Mouse (Mus musculus): ENCODE data around the gene Gpr83. TPM values are rescaled to one million over a fixed set of nuclear protein-coding genes. Genes with fewer than 3 reads are reported as not detected.

Gene Gpr83
- total and polyA plus RNA-seq, 3 experiments: 0.04 TPM; not detected in 2

DNA sequence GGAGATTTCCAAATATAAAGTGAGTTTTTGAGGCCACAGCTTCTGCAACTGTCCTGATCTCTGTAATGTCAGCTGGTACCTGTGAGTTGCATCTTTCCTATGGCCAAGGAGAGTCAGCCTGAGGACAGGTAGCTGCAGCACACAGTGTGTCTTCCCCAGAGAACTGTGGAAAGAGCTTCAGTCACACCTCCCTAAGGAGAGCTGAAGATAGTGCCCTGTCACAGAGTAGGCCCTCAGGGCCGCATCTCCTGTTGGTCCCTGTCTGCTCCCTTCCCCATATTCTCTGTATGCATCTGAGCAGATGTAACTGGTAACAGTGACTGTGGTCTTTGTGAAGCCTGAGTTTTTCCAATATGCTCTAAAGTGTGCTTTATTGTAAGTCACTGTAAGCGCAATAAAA is 10.4 kb downstream of the Gpr83 start:
- no peaks in the 10 kb centered on the region for H3K36me3 ChIP-seq (ENCODE audit: control insufficient read depth in 1 of 2, insufficient read depth in 2 of 2, low read length in 2 of 2)
- TF ChIP-seq MYB (IDR thresholded peaks at IDR 0.05; ENCODE audit: low read depth, low read length) (no peak), ZC3H11A (IDR thresholded peaks at IDR 0.05; ENCODE audit: low read depth, low read length) (no peak), MEF2A (IDR thresholded peaks at IDR 0.05; ENCODE audit: extremely low read depth, insufficient replicate concordance, low read depth, low read length, poor library complexity, severe bottlenecking) (no peak), ZKSCAN1 (IDR thresholded peaks at IDR 0.05; ENCODE audit: low read depth, low read length) (no peak), RAD21 (IDR thresholded peaks at IDR 0.05; ENCODE audit: low read depth, low read length) (no peak), RCOR1 (IDR thresholded peaks at IDR 0.05; ENCODE audit: low read depth, low read length) (no peak), CHD1 (IDR thresholded peaks at IDR 0.05; ENCODE audit: low read depth, low read length) (no peak)
- H3K9ac ChIP-seq (ENCODE audit: control insufficient read depth, low read depth, low read length, poor library complexity, severe bottlenecking): no peak overlapping the region
- no peak for DNase-seq (ENCODE audit: low read depth, low spot score)
- no peak overlapping the region for H3K4me3 ChIP-seq (ENCODE audit: control insufficient read depth in 1 of 2, insufficient read depth in 1 of 2, low read depth in 2 of 2, low read length in 2 of 2)
- peaks cover 17 to 25% of the 10 kb centered on the region in 2 experiments for H3K27me3 ChIP-seq (ENCODE audit: control insufficient read depth in 1 of 2, insufficient read depth in 2 of 2, low read length in 2 of 2)
- H3K4me1 ChIP-seq (ENCODE audit: control insufficient read depth in 1 of 2, insufficient read depth in 2 of 2, low read length in 2 of 2): no peaks in the 10 kb centered on the region
- H3K79me2 ChIP-seq (ENCODE audit: control insufficient read depth, insufficient read depth, low read length, poor library complexity): no peaks in the 10 kb centered on the region
- no peak overlapping the region for H3K27ac ChIP-seq (ENCODE audit: control insufficient read depth, low read depth, low read length)
- no peaks in the 10 kb centered on the region for H3K9me3 ChIP-seq (replicated peaks; ENCODE audit: insufficient read depth, low read length)

- no peak for TF ChIP-seq POLR2AphosphoS2 (IDR thresholded peaks at IDR 0.05; ENCODE audit: low read length)
- TF ChIP-seq TBP (IDR thresholded peaks at IDR 0.05; ENCODE audit: low read depth, low read length): no peak
- TF ChIP-seq SIN3A (IDR thresholded peaks at IDR 0.05; ENCODE audit: low read length): no peak
- Histone ChIP-seq H3K27me3 (ENCODE audit: control insufficient read depth in 1 of 2, insufficient read depth in 2 of 2, low read length in 2 of 2) (peaks cover 17 to 28% of the 10 kb centered on the region in 2 experiments), H3K27ac (ENCODE audit: control insufficient read depth, low read depth, low read length) (no peak overlapping the region), H3K79me2 (ENCODE audit: control insufficient read depth, insufficient read depth, low read length, poor library complexity) (no peaks in the 10 kb centered on the region), H3K36me3 (ENCODE audit: control insufficient read depth in 1 of 2, insufficient read depth in 2 of 2, low read length in 2 of 2) (no peaks in the 10 kb centered on the region), H3K4me3 (ENCODE audit: control insufficient read depth in 1 of 2, insufficient read depth in 1 of 2, low read depth in 2 of 2, low read length in 2 of 2) (no peak overlapping the region), H3K4me1 (ENCODE audit: control insufficient read depth in 1 of 2, insufficient read depth in 2 of 2, low read length in 2 of 2) (no peaks in the 10 kb centered on the region), H3K9me3 (replicated peaks; ENCODE audit: insufficient read depth, low read length) (no peaks in the 10 kb centered on the region), H3K9ac (ENCODE audit: control insufficient read depth, low read depth, low read length, poor library complexity, severe bottlenecking) (no peak overlapping the region)
- no peak for DNase-seq (ENCODE audit: low read depth, low spot score)
Observed at GRCm38 (mm10) chr9:14870802-14871201, 10.8 kb downstream of the Gpr83 start.

DNA sequence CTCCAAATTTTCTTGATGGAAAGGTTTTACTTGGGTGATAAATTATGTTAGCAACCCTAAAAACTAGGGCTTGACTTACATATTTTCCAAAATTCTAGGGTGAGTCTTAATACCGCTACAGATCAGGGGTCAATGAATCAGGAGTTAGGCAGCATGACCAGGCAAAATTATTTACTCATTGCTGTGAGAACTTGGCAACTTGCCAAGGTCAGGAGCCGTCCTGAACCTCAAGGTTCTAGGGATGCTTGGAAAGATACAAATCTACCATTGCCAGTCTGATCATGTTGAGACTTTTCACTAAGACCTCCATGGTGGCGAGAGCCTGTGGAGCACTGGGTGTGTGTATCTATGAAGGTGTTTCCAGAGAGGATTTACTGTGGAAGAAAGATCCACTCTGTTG is 11.5 kb downstream of the Gpr83 start:
- Histone ChIP-seq H3K27me3 (ENCODE audit: control insufficient read depth in 1 of 2, insufficient read depth in 2 of 2, low read length in 2 of 2) (peaks cover 17 to 34% of the 10 kb centered on the region in 2 experiments), H3K27ac (ENCODE audit: control insufficient read depth, low read depth, low read length) (no peak overlapping the region), H3K9ac (ENCODE audit: control insufficient read depth, low read depth, low read length, poor library complexity, severe bottlenecking) (no peak overlapping the region), H3K4me1 (ENCODE audit: control insufficient read depth in 1 of 2, insufficient read depth in 2 of 2, low read length in 2 of 2) (no peaks in the 10 kb centered on the region), H3K79me2 (ENCODE audit: control insufficient read depth, insufficient read depth, low read length, poor library complexity) (no peaks in the 10 kb centered on the region), H3K9me3 (replicated peaks; ENCODE audit: insufficient read depth, low read length) (no peaks in the 10 kb centered on the region), H3K36me3 (ENCODE audit: control insufficient read depth in 1 of 2, insufficient read depth in 2 of 2, low read length in 2 of 2) (no peaks in the 10 kb centered on the region), H3K4me3 (ENCODE audit: control insufficient read depth in 1 of 2, insufficient read depth in 1 of 2, low read depth in 2 of 2, low read length in 2 of 2) (no peak overlapping the region)
- no peak for DNase-seq (ENCODE audit: low read depth, low spot score)
- TF ChIP-seq MYC (IDR thresholded peaks at IDR 0.05; ENCODE audit: low read depth, low read length) (no peak), NRF1 (IDR thresholded peaks at IDR 0.05; ENCODE audit: insufficient read depth, low read depth, low read length, poor library complexity, severe bottlenecking) (no peak), ZNF384 (IDR thresholded peaks at IDR 0.05; ENCODE audit: low read depth, low read length) (no peak), CTCF (IDR thresholded peaks at IDR 0.05 in 2 of 3, conservative IDR thresholded peaks at IDR 0.05 in 1 of 3; ENCODE audit: control insufficient read depth in 1 of 3, insufficient read depth in 1 of 3, low read depth in 2 of 3, low read length in 3 of 3, poor library complexity in 1 of 3, severe bottlenecking in 1 of 3) (no peak), BHLHE40 (IDR thresholded peaks at IDR 0.05; ENCODE audit: borderline replicate concordance, low read depth, low read length) (no peak), ZMIZ1 (IDR thresholded peaks at IDR 0.05; ENCODE audit: low read depth, low read length) (no peak), RAD21 (IDR thresholded peaks at IDR 0.05; ENCODE audit: low read depth, low read length) (no peak), SIN3A (IDR thresholded peaks at IDR 0.05; ENCODE audit: low read length) (no peak), JUND (IDR thresholded peaks at IDR 0.05; ENCODE audit: low read depth, low read length) (no peak), SMC3 (IDR thresholded peaks at IDR 0.05; ENCODE audit: low read depth, low read length) (no peak), HCFC1 (IDR thresholded peaks at IDR 0.05; ENCODE audit: low read depth, low read length) (no peak)
